Mouse (Mus musculus) gastrocnemius, adult 2 months (tissue): ENCODE results near the gene Abcb11. TPM values are rescaled to one million over a fixed set of nuclear protein-coding genes. Genes with fewer than 3 reads are reported as not detected.
A peak's percentile ranks its signal among the peaks of the same experiment; 100 is the strongest.
"Not testable (repeated sequence)": the region's sequence is repeated elsewhere in the genome, so short reads cannot be mapped to it uniquely, and the experiment has no call there.

ENCODE experiments used
- DNase-seq: peaks from one replicate; pipeline ENCODE4 v3.0.0; 2022
- H3K27ac ChIP-seq: fragments of 200-600 bp; 2 replicates; pipeline ENCODE4 v1.8.1; 2022; ENCODE audit warnings: mild to moderate bottlenecking
- H3K4me3 ChIP-seq: fragments of 200-600 bp; 2 replicates; pipeline ENCODE4 v1.8.1; 2022; ENCODE audit warnings: mild to moderate bottlenecking, moderate library complexity
- CTCF ChIP-seq: fragments of 200-600 bp; IDR thresholded peaks from 2 replicates; pipeline ENCODE4 v1.8.1; 2022; ENCODE audit warnings: antibody characterized with exemption, mild to moderate bottlenecking, moderate library complexity
- intact Hi-C: fragments of 180-260 bp; cut with DNase I; formaldehyde crosslinking; loops from one replicate; pipeline ENCODE4 v1.15.1; 2025
- total RNA-seq, 2 experiments: library from RNA; stranded (reverse); gene quantifications; 2 replicates each; pipeline ENCODE4 v1.2.3; 2021

The Abcb11 gene
- total RNA-seq, 2 experiments from 2014 or later, result not detected

DNA sequence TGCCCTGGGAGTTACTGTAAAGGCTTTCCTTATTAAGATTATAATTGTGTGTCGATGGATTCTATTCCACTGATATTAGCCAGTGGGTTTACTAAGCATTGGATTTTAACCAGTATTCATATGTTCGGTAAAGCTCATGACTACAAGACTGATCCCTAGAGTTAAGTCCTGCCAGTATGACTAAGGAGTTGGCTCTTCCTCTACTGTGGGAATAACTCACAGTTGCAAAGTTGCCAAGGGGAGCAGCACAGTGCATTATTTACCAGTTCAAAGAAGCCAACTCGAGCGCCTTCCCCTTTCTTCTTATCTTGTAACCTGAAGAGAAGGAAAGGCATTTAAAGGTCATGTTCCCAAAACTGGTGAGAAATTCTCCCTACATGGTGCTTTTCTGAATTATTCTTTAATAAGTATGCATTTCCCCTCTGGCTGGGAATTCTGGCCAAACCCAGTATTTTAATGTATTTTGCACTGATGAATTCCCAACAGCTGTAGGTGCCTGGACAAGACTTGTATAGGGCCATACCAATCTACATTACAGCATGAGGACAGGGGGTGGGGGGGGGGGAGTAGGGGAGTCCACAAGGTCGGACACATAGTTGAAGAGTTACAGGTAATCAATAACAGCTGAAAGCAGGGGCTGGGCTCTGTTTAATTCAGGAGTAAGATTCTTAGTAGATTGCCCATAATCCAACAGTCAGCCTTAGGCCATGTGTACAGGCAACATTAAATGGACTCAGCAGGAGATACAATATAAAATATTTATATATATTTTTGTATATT, 17.3 kb downstream of the Abcb11 start:
- intact Hi-C loops, result no loop called here
- DNase-seq, result no peak
- Histone ChIP-seq H3K4me3 (no peak overlapping the region), H3K27ac (no peak overlapping the region)
- no peak for TF ChIP-seq CTCF

DNA sequence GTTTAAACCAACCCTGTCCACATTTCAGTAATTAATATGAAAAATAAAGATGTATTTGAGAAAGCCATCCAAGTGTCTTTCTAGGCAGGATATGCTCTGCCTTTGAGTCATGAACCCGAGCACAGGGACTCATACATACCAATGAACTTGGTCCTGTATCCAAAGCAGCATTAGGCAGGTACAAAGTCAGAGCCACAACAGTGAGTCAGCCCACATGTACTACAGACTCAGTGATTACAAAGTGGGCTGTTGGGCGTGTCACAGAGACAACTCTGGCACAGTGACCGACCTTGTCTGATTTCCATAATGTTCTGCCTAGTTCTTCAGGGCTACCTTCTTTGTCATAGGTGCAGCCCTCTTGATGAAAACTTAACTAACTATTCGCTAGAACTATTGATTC, 19.4 kb downstream of the Abcb11 start:
- DNase-seq, result no peak
- Histone ChIP-seq H3K27ac (no peak overlapping the region), H3K4me3 (no peak overlapping the region)
- TF ChIP-seq CTCF, result no peak
- intact Hi-C loops, result no loop called here

DNA sequence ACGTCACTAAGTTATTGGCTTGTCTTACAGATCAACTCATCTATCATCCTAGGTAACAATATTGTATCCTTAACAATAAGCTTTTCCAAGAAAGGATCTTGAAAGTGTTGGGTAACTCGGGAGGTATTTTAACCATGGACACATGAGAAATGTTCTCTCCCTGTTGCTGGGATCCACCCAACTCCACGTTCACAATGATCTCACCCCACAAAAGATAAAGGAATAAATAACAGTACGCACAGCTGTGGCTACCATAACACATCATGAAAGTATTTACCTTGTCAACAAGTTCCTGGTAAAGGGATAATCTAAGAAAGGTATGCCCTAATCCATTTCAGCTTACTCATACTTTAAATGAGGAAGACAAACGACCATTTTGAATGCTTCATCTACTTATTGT, 21.0 kb downstream of the Abcb11 start:
- H3K4me3 ChIP-seq, result no peak overlapping the region
- no peak for TF ChIP-seq CTCF
- no peak for DNase-seq
- no peak overlapping the region for H3K27ac ChIP-seq
- intact Hi-C loops, result no loop called here

DNA sequence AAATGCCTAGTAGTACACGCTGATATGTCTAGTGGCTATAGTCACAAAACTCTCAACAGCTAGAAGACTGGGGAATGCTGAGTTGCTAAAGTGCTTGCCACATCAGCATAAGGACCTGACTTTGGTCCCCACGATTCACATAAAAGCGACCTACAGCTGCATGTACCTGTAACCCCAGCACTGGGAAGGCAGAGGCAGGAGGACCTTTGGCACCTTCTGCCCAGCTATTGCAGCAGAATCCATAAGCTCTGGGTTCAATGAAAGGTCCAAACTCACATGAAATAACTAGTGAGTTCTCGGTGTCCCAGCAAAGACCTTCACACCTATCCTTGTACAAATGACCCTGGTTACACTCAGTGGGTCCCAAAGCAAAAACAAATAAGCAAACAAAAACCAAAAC, 31.1 kb downstream of the Abcb11 start:
- intact Hi-C loops, result no loop called here
- H3K4me3 ChIP-seq, result no peak overlapping the region
- no peak for TF ChIP-seq CTCF
- DNase-seq, result no peak
- H3K27ac ChIP-seq, result no peak overlapping the region

DNA sequence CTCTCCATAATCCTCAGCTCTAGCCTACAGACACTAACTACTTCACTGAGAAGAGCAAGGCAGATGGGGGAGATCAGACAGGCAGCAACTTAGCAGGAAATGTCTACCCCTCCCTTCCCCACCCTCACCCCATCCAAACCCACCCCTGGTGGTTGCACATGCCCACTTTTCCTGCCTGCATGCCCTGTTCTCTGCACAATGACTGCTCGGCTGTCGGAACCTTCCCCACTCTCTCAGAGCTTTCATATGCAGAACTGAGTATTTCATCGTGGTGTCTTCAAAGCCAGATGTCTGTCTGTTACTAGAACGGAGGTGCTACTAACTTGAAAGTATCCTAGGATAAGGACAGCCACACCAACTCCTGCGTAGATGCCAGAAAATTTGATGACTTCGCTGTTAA, 34.3 kb downstream of the Abcb11 start:
- no peak for TF ChIP-seq CTCF
- no peak for DNase-seq
- Histone ChIP-seq H3K27ac (no peak overlapping the region), H3K4me3 (no peak overlapping the region)
- intact Hi-C loops, result no loop called here

DNA sequence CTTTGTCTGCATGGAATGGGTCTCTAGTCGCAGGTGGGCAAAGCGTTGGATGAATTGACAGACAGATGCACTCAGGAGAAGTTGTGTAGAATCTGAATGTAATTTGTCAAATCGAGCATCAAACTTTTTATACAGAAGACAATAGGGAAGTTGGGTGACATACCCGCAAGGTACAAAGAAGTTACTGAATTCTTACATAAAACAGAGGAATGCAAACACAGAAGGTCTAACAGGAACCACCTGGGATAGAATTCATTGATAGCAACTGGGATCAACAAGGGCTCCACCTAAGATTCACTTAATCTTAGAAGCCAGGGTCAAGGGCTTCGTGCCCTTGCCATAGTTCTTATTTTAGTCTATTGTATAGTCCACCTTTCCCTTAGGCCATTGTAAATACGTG, 41.8 kb downstream of the Abcb11 start:
- intact Hi-C loops, H3K27ac ChIP-seq, DNase-seq, H3K4me3 ChIP-seq: not testable (repeated sequence)

DNA sequence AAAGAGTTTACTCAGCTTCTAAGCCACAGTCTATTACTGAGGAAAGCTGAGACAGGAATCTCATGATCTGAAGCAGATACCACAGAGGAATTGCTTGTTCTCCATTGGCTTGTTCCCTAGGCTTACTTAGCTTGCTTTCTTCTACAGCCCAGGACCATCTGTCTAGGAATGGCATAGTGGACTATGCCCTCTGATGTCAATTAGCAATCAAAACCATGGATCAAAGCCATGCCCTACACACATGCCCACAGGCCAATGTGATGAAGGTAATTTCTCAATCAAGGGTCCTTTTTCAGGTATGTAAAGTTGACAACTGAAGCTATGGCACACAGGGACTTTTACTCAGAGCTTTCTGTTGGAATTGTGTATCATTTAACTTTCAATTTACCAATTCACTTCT, 47.9 kb downstream of the Abcb11 start:
- intact Hi-C loops, result no loop called here
- Histone ChIP-seq H3K27ac (no peak overlapping the region), H3K4me3 (no peak overlapping the region)
- DNase-seq, result no peak
- no peak for TF ChIP-seq CTCF

DNA sequence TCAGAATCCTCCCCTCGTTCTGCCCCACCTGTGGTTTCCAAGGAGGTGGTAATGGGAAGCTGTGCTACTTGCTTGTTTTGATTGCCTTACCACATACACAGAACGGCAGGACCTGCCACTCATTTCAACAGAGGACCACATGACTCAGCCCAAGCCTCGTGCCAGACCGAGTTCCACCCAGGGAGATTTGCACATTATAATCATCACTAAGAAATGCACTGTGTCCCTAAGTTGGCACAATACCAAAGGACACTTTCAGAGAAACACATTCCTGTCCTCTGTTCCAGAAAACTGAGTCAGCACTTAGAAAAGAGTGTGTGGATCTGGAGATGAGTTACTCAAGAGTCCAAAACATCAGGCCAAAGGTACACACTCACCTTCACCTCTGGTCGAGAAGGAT, 53.4 kb downstream of the Abcb11 start:
- Histone ChIP-seq H3K4me3 (no peak overlapping the region), H3K27ac (no peak overlapping the region)
- intact Hi-C loops, result no loop called here
- no peak for DNase-seq
- no peak for TF ChIP-seq CTCF

DNA sequence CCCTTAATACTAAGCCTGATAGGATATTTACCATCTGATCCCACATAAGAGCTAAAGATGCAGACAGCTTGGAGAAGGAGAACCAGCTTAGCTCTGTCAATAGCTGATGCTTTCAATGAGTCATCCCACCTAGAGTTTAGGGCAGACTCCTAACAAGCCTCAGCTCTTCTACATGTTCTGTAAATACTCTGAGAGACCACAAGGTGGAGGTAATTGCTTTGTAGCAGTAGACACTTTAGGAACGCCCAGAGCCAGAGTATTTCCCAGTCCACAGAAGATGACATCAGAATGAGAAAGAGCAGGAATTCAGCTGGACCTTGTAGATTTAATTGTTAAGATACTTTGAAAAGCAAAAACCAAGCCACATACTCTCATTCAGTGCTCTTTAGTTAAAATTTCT, 66.5 kb downstream of the Abcb11 start:
- H3K4me3 ChIP-seq, result no peak overlapping the region
- no peak overlapping the region for H3K27ac ChIP-seq
- intact Hi-C loops, result no loop called here
- DNase-seq, result no peak
- peak; percentile 35 for TF ChIP-seq CTCF

DNA sequence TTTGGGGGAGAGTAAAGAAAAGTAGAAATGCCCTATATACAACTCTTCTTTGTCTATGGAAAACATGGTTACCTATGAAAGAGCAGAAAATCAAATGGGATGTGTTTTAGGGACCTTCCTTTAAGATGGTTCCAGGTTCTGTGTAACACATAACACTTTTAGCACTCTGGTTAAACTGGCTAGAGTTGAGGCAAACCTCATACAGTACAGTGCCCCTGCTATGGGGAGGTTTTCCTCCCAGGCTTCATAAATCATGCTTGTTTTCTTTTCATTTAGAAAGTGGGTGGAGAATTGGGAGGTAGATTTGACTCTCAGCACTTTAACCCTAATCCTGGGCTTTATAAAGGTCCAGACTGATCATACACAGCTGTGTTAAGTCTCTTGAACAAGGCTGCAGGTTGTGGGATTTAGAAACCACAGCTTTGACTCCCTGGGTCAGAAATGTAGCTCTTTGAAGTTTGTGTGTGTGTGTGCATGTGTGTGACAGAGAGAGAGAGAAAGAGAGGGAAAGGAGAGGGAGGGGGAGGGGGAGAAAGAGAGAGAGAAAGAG, 78.3 kb downstream of the Abcb11 start:
- intact Hi-C loops, result no loop called here
- no peak overlapping the region for H3K4me3 ChIP-seq
- H3K27ac ChIP-seq, result no peak overlapping the region
- no peak for DNase-seq
- no peak for TF ChIP-seq CTCF

DNA sequence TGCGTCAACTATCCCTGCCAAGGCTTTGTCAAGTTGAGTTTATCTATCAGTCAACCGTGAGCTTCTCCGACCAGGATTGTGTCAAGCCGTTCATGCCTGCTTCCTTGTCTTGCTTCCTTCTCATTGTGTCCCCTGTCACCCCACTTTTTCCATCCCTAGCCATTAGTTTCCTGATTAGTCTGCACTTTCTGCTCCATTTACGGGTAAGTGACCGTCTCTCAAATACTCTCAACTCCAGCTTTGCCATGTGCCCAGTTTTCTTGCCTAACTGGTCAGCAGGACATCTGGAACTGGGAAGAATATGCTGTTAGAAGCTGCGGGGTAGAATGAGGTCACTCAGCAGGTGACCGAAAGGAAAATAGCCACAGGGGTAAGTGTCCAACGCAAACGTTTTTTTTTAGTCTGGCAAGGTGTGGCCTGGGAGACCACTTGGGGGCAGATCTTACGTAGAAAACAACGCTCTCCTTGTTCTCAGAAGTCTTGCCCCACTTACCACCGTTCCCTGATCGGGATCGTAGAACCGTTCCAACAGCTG, 94.1 kb downstream of the Abcb11 start:
- no peak for DNase-seq

DNA sequence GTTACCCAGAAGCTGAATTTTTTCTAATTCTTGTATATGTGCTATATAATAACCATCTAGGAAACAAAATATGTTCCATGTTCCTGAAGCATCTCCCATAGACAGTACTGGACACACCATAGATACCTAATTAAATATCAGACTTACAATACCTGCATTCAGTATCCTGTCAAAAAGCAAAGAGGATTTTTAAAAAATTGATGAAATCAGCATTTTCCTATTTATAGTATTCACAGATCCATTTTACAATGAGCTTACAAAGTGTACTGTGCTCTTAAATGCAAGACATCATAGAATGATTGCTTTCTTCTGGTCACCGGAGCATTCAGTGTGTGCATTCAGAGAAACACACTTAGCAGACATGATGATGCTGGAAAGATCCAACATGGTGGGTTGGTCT, 95.3 kb downstream of the Abcb11 start:
- no peak overlapping the region for H3K4me3 ChIP-seq
- no peak for TF ChIP-seq CTCF
- no peak overlapping the region for H3K27ac ChIP-seq
- no peak for DNase-seq
- intact Hi-C loops, result no loop called here

More for the DNA sequence above, 94.1 kb downstream of the Abcb11 start:
- intact Hi-C loops, result no loop called here
- no peak for TF ChIP-seq CTCF
- no peak overlapping the region for H3K27ac ChIP-seq
- no peak overlapping the region for H3K4me3 ChIP-seq

DNA sequence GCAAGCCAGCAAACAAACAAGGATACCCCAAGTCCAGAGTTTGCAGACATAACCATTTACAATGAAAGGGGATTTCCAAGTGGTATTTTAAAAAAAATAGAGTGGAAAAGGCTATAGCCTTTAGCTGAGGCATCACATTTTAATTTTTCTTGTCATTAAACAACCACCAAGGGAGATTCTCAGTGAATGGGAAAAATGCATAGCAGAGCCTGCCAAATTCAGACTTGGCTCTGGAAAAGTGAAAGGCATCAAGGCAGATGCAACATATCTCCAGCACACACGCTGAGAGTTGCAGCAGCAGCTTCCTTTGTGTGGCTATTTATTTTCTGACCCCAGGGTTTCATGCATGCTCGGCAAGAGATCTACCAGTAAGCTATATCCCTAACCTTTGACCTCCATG, 97.5 kb downstream of the Abcb11 start:
- intact Hi-C loops, result no loop called here
- no peak overlapping the region for H3K4me3 ChIP-seq

DNA sequence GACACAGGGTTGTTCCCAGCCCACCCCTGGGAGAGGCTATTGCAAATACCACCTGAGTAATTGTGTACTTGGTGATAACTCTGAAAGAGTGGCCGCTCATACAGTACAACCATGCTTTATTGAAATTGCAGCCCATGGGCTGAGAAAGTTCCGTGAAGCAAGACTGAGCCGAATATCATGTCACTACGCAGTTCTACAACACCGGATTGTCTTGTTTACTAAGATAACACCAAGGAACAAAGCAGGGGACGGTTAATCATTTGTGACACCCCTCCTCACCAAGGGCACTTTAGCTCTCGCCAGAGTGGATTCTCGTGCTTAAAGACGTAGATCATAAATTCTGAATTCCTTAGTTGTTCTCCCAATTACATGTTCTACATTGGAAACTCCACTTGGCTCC, 103.1 kb downstream of the Abcb11 start:
- no peak for TF ChIP-seq CTCF
- no peak overlapping the region for H3K27ac ChIP-seq
- no peak for DNase-seq

More for the DNA sequence above, 97.5 kb downstream of the Abcb11 start:
- DNase-seq, result no peak
- no peak for TF ChIP-seq CTCF
- H3K27ac ChIP-seq, result no peak overlapping the region

More for the DNA sequence above, 103.1 kb downstream of the Abcb11 start:
- intact Hi-C loops, result no loop called here
- no peak overlapping the region for H3K4me3 ChIP-seq
